Mouse (Mus musculus) bone marrow, adult 2 months (tissue): ENCODE measurements around the gene Ccdc155.

Source experiments
- CTCF ChIP-seq: fragments of 200-500 bp; IDR thresholded peaks from 2 replicates; pipeline ENCODE4 v1.5.1; 2011; ENCODE audit warnings: low read length, control low read depth; ENCODE audit not compliant: control insufficient read depth, insufficient read depth
- POLR2A ChIP-seq: fragments of 200-500 bp; IDR thresholded peaks from 2 replicates; pipeline ENCODE4 v1.6.1; 2011; ENCODE audit warnings: low read depth, mild to moderate bottlenecking, control low read depth, low read length, borderline replicate concordance; ENCODE audit not compliant: control insufficient read depth

- TF ChIP-seq POLR2A (no peak), CTCF (no peak)
Observed at GRCm38 (mm10) chr7:45166950-45167401, 37.7 kb downstream of the Ccdc155 start.
